Mouse (Mus musculus) right cerebral cortex, postnatal 25 days (tissue): Measurements from ENCODE around the gene Nxf7.
A peak's percentile ranks its signal among the peaks of the same experiment; 100 is the strongest.
"Not testable (repeated sequence)": the region's sequence is repeated elsewhere in the genome, so short reads cannot be mapped to it uniquely, and the experiment has no call there.

ENCODE experiments used
- DNase-seq: peaks from one replicate; pipeline ENCODE4 v3.0.0; 2022

Nxf7 gene

GRCm38 (mm10) chrX:135598677-135599076 is at the start of gene Nxf7:
Gene Nxf7 (minus strand): TSS chrX:135598777.
- no peak for DNase-seq

- no peak for DNase-seq
Measured at GRCm38 (mm10) chrX:135627605-135628004, 29.0 kb upstream of the Nxf7 start, which contains the start of gene Prame. Gene Prame (minus strand): TSS chrX:135627705.

GRCm38 (mm10) chrX:135601298-135602029 is 2.9 kb upstream of the Nxf7 start:
- DNase-seq, result peak; percentile 37

- DNase-seq, result peak; percentile 33
Measured at GRCm38 (mm10) chrX:135598096-135598495, 481 bp downstream of the Nxf7 start.

- DNase-seq, result no peak
Measured at GRCm38 (mm10) chrX:135576412-135576811, 22.2 kb downstream of the Nxf7 start.

- not testable (repeated sequence) for DNase-seq
Measured at GRCm38 (mm10) chrX:135574958-135575628, 23.5 kb downstream of the Nxf7 start.

- not testable (repeated sequence) for DNase-seq
Measured at GRCm38 (mm10) chrX:135574261-135574957, 24.2 kb downstream of the Nxf7 start.

GRCm38 (mm10) chrX:135569467-135569866 is 29.1 kb downstream of the Nxf7 start:
- DNase-seq, result peak; percentile 61

- DNase-seq, result not testable (repeated sequence)
Measured at GRCm38 (mm10) chrX:135564934-135565333, 33.6 kb downstream of the Nxf7 start.

- DNase-seq, result no peak
Measured at GRCm38 (mm10) chrX:135562841-135563240, 35.7 kb downstream of the Nxf7 start.

- not testable (repeated sequence) for DNase-seq
Measured at GRCm38 (mm10) chrX:135561693-135562092, 36.9 kb downstream of the Nxf7 start.

GRCm38 (mm10) chrX:135560933-135561332 is 37.6 kb downstream of the Nxf7 start:
- DNase-seq, result peak; percentile 16

GRCm38 (mm10) chrX:135559665-135560064 is 38.9 kb downstream of the Nxf7 start:
- peak; percentile 19 for DNase-seq
